Mouse (Mus musculus): Measurements from ENCODE around the gene Cnn3. TPM values are rescaled to one million over a fixed set of nuclear protein-coding genes. Genes with fewer than 3 reads are reported as not detected.

Gene Cnn3
- 100 to 1,000 TPM; 282 to 367 TPM for total RNA-seq (2021)
- polyA plus RNA-seq (2012; rRNA removed) = 182 and 197 TPM in 2 replicates
- long read RNA-seq, transcript Cnn3-204 (6 exons, 836 nt) = minor isoform, 16 of 221 reads
- long read RNA-seq, transcript Cnn3-201 (7 exons, 2,049 nt) = major isoform, 188 of 221 reads
- long read RNA-seq, transcript Cnn3-202 (4 exons, 1,053 nt) = minor isoform, 6 of 221 reads
- long read RNA-seq, partial matches to known transcripts = 8 of 221 reads
- long read RNA-seq, other reads (novel, unspliced or antisense) = 3 of 221 reads

DNA sequence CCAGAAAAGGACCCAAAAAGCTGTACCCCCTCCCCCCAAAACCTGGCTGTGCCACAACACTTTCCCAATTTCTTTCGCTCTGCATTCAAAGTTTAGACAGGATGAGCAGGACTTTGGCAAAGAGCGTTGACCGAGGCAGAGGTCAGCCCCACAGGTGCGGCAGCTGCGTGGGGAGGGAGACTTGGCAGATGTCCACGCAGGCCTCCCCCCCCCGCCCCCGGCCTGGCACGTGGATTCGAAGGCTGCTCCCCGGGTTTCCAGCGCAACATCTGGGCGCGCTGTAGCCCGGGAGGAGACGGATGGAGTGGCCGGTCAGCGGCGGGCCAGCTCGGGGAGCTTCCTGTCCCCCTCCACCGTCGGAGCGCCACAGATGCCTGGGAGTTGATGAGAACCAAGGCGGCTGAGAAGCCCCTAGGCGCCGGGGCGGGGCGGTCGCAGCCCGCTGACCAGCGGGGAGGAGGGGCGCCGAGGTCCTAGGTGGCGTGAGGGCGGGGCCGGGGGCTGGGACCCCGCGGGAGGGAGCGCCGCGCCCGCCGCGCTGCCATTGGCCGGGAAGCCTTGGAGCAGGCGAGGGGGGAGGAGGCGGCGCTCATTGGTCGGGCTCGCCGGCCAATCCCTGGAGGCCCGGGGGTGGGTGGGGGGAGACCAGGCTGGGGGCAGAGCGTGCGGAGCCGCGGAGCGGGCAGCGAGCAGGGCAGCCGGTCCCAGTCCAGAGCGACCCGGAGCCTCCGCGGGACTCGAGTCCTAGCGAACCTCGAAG lies at the start of gene Cnn3:
TSS of gene Cnn3 (plus strand) at position 637 of the 760 bp plus-strand sequence.
- DNase-seq = peak; percentile 97

DNA sequence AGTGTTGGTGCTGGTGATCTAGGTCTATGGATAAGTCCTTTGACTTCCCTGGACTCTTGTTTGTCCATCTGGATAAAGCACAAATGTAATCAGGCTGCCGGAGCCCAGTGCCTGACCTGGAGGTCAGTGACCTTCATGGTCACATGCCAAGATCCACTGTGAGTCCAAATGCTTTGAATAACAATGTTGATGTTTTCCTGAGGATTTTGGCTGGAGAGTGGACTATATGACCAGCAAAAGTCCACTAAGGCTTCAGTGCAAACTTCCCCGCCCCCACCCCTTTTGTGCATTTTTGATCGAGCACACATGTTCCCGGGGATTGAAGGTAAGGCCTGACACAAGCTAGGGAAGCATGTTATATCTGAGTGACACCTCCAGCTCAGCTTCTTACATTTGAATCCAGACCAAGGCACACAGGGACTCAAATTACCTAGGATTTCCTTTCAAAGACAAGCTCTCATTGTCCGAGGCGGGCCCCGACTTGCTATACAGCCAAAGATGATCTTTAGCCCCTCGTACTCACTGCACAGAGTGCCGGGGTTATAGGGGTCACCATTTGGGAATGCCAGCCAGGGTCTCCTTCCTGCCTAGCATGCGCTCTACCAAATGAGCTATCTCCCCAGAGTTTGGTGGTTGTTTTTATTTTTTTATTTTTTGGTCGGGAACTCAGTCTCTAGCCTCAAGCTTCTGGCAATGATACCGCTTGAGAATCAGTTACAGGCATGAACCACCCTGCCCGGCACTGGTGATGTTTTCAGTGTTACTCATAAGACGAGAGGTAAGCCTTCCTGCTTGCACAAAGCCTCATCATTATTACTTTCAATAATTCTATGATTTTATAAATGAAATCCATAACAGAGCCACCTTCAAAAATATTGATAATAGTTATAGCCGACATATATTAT lies 47.3 kb upstream of the Cnn3 start:
- DNase-seq = peak; percentile 62

DNA sequence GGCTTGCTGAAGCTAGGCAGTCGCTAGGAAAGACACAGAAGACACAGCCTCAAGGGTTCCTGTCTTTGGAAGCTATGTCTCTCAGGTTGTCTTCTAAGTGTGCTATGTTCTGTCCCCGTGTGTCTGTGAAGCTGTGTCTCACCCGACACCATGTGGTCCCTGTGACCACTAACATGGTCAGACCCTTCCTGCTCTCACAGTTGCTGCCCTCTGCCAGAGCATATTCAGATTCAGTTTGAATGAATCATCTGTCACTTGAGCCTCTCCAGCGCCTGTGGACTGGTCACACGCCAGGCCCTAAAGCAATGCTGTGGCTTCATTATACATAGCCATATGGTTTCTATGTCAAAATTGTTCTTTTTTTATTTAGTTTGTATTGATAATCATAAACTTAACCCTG lies 46.6 kb upstream of the Cnn3 start:
- DNase-seq = no peak

DNA sequence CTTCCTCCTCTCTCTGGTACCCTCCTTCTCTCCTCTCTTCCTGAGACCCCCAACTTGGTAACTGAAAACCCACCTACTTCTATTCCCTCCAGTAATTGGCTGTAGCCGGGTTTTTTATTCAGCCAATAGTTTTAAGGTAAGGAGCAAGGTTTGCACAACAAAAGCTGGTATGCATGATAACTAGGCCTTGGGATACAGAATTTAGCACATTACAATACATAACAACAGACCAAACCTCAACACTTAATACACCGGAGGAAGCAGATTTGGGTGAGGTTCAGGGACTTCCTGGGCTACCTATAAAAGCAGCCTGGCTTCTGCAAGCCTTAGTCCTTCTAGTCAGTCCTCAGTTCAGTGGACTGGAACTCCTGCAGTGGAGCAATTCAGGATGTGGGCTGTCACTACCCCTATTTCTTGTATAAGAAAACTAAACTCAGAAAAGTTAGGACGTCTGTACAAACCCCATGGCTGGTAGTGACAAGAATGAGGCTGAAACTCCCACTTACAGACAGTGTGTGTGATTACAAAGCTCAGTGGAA lies 38.8 kb upstream of the Cnn3 start:
- DNase-seq = no peak

DNA sequence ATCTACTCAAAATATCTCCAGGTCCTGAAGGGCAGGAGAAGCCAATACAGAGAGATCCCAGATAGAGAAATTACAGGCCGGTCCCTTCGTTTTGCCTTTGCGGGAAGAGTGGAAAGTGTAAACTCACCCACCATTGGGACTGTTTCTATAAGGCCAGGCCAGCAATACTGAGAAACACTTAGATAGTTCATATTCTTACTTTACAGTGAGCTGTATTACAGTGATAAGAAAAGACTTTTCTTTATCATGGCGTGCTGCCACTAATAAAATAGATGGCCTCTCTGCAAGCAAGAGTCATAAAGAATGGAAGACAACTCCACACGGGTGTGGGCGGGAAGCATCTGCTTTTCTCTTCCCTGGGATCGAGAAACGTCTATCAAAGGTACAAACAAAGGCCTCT lies 36.9 kb upstream of the Cnn3 start:
- no peak for DNase-seq

DNA sequence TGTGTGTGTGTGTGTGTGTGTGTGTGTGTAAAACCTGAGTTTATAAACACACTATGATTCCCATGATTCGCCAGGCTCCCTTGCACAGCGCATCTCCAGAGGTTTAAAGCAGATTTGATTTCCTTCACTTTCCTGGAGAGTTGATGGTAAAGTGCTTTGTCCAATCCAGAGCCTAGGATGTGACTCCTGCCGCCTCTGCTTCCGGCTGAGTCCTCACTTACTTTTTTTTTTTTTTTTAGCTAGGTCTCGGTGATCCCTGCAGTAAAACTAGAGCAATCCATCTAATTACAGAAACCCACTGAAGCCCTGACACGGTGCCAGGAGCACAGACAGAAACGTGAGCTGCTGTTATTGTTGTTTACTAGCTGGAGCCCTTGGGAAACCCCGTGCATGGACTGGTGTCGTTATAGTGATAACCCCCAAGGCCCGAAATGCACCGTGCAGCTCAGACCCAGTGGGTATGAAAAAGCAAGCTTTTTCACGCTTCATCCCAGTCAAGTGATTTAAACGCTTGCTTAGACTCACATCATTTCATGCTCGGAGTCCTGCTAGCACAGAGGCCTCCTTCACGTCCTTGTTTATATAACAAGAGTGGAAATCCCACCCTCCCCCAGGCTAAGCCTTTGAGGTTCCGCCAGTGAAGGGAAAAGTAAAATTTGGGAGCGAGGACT lies 36.3 kb upstream of the Cnn3 start:
- DNase-seq = peak; percentile 36

DNA sequence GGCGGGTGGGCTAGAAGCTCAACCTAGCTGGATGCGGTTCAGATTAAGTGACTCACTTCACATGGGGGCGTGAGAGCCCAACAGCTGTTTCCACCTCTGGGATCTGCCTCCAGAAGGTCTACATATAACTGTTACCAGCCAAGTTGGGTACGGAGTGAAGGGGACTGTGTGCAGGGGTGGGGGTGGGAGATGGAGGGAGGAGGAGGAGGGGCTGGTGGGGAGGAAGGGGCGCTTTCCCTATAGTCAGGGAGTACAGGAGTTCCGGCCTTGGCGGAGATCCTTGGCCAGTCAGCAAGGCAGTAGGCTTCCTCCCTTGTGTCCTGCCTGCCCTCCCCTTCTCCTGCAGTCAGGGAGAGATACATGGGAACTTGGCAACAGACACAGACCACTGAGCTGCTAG lies 35.6 kb upstream of the Cnn3 start:
- no peak for DNase-seq

DNA sequence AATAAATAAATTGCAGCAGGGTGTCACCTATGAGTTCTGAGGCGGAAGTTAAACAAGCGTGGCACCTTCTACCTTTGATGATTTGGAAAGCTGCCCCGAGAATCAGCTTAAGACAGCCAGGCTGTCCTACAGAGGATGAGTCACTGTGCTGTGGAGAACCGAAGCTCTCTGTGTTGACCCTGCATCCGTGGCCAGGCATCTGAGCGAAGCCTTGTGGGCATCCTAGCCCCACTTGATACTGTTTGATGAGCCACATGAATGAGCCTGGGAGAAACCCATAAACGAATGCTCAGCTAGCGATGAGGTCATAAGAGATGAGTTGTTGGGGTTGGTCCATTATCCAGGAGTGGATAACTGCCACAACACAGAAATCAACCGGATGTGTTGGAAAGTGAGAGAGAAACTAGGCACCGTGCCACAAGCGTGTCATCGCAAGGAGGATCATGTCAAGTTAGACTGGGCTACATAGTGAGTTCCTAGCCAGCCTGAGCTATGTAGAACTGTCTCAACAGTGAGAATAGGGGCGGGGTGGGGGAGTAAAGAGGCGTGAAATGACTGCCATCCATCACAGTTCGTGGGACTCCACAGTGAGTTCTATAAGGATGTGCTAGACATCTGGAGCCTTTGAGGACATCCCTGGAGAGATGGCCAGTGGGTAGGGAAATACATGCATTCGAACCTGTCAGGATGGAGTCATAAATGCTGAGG lies 30.6 kb upstream of the Cnn3 start:
- DNase-seq = no peak

DNA sequence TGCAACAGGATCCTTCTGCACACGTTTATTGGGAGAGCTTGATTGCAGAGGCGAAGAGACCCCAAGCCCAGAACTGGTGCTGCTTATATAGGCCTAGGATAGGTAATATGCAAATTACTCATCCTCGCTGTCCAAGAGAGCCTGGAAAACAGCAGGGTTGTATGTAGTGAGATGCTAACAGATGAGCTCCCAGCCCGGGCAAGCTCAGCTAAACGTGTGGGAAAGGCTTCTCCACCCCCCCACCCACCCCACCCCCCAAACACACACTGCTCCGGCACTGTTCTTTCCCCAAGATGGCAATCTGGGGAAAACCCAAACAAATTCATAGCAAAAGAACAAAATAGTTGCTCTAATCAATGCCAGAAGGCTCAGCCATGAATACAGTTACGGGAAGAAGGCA lies 29.7 kb upstream of the Cnn3 start:
- DNase-seq = no peak

DNA sequence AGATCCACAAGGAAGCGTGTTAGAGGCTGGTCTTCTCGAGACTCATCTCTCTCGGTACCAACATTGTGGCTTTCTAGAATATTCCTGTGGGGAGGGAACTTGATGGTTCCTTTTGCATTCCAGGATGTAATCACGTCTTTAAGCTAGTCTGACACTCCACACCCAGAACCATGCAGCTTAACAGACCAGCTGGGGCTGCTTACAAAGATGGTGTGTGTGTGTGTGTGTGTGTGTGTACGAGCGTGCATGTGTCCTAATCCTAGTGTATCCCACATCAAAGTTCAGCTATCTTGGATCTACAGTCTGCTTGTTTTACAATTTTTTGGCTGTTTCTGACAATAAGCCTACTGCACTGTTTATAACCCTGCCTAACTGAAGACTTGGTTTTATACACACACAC lies 29.3 kb upstream of the Cnn3 start:
- no peak for DNase-seq

DNA sequence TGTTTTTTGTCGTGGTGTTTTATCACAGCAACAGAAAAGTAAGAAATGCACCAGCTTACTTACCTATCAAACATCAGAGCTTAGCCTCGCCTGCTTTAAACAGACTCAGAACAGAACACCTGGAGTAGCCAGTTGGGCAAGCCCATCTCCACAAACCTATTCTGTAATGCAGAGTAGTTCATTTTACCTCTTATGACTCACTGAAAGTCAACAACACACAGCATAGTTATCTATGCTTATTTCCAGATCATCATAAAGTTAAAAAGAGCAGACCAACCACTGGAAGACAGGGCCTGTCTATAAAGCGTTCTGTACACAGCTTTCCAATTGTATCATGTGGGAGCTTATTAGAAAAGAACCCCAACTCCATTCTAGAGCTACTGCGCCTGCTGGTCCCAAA lies 24.9 kb upstream of the Cnn3 start:
- no peak for DNase-seq

DNA sequence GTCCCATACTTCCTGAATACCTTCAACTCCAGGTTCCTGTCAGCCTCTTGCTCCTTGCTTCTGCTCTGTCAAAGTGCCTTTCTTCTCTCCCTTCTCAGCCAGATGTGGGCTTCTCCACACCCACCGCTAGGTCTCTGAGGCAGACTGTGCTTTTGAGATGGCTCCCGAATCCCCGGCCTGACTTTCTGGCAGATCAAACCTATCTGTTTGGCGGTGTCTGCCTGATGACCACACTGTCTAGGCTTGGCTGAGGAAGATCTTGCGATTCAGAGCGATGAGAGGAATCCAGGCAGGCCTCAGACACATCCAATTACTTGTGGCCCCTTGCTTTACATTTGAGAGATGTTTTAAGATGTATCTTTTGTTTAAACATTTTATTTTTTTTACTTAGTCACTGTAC lies 24.2 kb upstream of the Cnn3 start:
- DNase-seq = no peak

DNA sequence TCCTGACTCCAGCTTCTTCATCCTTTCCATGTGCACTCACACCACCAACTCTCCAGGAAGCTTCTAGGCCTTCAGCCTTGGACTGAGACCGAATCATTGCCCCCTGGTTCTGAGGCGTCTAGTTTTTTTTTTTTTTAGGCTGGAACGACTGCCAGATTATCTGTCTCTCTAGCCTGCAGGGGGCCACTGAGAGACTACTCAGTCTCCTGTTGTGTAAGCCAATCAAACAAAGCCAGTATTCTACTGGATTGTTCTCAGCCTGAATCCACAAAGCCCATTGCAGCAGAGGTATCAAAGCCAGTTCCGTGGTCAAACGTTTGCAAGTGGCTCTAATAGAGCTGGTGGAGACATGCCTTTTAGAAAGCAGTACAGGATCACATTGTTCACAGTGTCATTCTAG lies 22.8 kb upstream of the Cnn3 start:
- DNase-seq = no peak

DNA sequence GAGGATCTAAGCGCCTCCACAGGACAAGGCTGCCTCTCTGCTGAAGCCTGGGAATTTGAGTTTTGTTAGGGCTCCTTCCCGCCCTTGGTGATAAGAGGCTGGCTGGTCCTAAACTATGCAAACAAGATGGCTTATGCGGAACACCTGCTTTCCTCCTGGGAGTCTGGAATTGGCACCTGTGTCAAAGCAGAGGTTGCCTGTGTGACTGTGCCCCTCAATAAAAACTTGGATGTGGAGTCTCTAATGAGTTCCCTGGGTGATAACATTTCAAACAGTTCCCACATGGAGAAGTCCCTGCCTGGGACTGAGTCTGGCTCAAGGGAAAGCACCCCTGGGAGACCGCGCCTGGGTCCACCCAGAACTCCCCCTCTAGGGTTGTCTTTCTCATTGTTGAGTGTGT lies 21.2 kb upstream of the Cnn3 start:
- no peak for DNase-seq

DNA sequence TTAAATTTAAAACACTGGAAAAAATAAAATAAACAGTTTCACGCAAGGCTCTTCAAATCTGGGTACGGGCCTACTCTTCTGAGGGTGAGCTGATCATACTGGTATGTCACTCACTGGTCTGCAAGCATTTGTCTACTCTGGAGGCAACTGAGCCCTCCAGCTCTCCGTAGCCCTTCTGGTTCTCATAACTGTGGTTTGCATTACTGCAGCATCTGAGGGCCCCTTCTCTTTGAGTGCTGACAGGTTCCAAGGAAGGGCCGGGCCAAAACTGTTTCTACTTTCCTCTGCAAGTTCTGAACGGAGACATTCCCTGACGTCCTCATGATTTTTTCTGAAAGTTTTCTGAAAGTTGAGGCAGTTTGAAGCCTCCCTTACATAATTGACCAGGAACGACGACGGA lies 18.9 kb upstream of the Cnn3 start:
- DNase-seq = no peak

DNA sequence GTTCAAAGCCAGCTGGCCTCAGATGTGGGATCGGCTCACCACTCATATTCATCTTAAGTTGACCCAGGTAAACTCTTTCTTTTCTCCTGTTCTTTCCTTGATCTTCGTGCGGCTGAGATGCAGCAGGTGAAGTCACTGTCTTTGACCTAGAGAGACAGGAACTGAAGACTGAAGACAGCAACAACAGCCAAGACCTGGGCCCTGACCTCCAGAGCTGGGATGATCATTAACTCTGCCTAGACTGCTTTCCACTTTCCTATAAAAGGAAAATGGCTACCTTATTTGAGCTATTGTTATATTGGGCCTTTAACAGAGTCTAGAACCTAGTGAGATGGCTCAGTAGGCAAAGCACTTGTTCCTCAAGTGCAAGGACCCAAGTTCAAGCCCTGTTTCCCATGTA lies 17.9 kb upstream of the Cnn3 start:
- DNase-seq = no peak

DNA sequence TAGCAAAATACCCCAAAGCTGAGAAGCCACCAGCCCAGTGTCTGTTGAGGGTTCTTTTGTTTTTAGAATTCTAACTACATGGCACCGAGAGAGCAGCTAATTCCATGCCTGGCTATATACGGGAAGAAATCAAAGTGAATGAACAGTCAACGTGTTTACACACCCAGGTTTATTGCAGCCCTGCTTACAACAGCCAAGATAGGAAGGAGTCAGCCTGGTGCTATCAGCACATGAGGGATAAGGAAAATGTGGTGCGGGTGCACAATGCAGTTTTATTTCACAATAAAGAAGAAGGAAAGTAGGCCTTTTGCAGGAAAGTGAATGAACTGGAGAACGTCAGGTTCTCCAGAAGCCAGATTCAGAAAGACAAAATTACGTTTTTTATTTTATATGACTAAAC lies 14.8 kb upstream of the Cnn3 start:
- DNase-seq = no peak

DNA sequence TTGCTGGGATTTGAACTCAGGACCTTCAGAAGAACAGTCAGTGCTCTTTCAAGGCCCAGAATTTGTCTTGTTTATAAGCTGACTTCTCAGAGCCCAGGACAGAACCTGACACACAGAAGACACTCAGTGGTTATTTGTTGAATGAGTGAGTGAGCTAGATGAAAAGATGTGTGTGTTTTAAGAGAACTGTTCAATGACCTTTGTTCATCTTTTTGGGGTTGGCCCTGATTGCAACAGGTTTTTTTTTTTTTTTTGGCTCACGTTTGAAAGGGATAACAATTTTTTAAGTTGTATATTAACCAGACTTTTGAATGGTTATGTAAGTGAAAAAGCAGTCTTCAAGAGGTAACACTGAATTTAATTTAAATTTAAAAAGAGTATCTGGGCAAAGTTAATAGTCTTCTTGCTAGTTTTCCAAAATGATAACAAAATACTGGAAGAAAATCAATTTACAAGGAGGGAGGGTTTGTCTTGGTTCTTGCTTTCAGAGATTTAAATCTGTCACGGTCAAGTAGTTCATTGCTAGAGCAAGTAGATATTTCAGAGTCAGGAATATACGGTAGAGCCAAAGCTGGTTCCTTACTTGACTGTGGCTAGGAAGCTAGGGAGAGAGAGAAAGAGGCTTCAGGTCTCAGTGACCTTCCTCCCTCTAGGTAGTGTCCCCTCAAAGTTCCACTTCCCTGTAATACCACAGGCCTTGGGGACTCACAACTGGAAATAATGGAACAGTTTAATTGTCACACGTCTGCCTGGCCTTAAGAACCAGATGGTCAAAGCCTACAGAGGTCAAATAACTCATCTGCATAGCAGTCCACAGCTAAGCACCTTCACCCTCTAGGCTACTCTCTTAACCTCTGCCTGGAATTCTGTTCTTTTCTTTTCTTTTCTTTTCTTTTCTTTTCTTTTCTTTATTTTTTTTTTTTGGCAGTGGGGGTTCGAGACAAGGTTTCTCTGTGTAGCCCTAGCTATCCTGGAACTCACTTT lies 9.8 kb upstream of the Cnn3 start:
- DNase-seq = no peak

DNA sequence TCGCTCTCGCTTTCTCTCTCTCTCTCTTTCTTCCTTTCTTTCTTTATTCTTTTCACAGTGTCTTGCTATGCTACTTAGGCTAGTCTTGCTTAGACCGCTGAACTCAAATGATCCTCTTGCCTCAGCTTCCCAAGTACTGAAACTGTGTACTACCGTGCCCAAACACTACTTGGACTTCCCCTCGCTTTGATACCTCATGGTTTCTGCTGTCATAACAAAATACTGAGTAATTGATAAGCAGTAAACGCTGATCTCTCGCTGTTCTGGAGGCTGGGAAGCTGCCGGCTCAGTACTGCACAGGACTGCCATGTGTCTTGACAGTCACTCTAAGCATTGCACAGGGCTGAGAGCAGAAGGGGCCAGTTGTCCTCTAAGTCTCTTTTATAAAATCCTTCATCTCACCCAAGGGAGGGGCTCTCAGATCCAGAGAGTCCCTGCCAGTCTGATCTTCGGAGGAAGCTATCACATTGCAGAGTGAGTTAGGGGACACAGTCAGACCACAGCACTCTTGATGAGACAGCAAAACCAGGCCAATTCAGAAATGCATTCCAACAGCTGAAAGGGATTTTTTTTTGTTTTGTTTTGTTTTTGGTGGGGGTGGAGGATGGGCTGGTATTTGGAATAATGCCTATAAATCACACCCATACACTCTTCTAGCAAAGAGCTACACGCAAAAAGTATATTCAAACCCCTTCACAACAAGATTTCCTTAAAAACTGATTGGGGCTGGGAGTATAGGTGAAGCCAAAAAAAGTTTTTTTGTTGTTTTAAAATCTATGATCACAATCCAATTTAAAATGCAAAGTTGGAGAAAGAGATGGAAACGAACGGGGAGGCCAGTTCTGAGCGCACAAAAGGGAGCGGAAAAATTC lies 8.7 kb upstream of the Cnn3 start:
- DNase-seq = no peak

All from adrenal gland, adult 2 months (tissue).